Mouse (Mus musculus): ENCODE measurements at regions not wholly inside any gene's neighbourhood (a gene's known extent, or its start where the extent isn't known, plus 50 kb on each side); places are given as distances from the start of the nearest gene placed in this dataset.
A peak's percentile ranks its signal among the peaks of the same experiment; 100 is the strongest.

- Histone ChIP-seq H3K4me2 (no peak overlapping the region), H3K4me1 (no peaks in the 10 kb centered on the region), H3K36me3 (no peaks in the 10 kb centered on the region), H3K27ac (no peak overlapping the region), H3K9ac (no peak overlapping the region), H3K27me3 (no peaks in the 10 kb centered on the region), H3K4me3 (no peak overlapping the region), H3K9me3 (no peaks in the 10 kb centered on the region)
- WGBS, result 39% methylated on average over 13 of the region's 13 CpGs
- ATAC-seq (ENCODE audit: borderline replicate concordance, extremely low read depth, low FRiP score, low TSS enrichment), result no peak
These were observed 360.8 kb upstream of the Dynlrb2 start for GRCm38 (mm10) chr8:116143687-116144573.

GRCm38 (mm10) chr8:116141363-116141762 is 363.4 kb upstream of the Dynlrb2 start:
- Histone ChIP-seq H3K4me2 (no peak overlapping the region), H3K27ac (no peak overlapping the region), H3K9ac (no peak overlapping the region), H3K4me3 (no peak overlapping the region), H3K9me3 (no peaks in the 10 kb centered on the region), H3K27me3 (no peaks in the 10 kb centered on the region), H3K36me3 (no peaks in the 10 kb centered on the region), H3K4me1 (peaks cover 9% of the 10 kb centered on the region; the same call in 1 of the 2 replicates)
- no peak for ATAC-seq (ENCODE audit: borderline replicate concordance, extremely low read depth, low FRiP score, low TSS enrichment)
- WGBS, result 70% methylated on average over 5 of the region's 5 CpGs

GRCm38 (mm10) chr8:116139934-116140333 is 364.8 kb upstream of the Dynlrb2 start:
- no peaks in the 10 kb centered on the region for H3K27me3 ChIP-seq
- H3K4me1 ChIP-seq, result peaks cover 11% of the 10 kb centered on the region; the same call in 1 of the 2 replicates
- no peak overlapping the region for H3K27ac ChIP-seq
- no peak overlapping the region for H3K9ac ChIP-seq
- no peak for ATAC-seq (ENCODE audit: borderline replicate concordance, extremely low read depth, low FRiP score, low TSS enrichment)
- no peaks in the 10 kb centered on the region for H3K9me3 ChIP-seq
- WGBS, result 90% methylated on average over 1 of the region's 1 CpGs
- H3K36me3 ChIP-seq, result no peaks in the 10 kb centered on the region
- H3K4me3 ChIP-seq, result no peak overlapping the region
- H3K4me2 ChIP-seq, result no peak overlapping the region

- 33% methylated on average over 2 of the region's 2 CpGs for WGBS
These were observed 367.0 kb upstream of the Dynlrb2 start for GRCm38 (mm10) chr8:116137765-116138164.

GRCm38 (mm10) chr8:116133503-116133902 is 371.3 kb upstream of the Dynlrb2 start:
- peak; percentile 87; the same call in 1 of the 2 replicates for ATAC-seq (ENCODE audit: borderline replicate concordance, extremely low read depth, low FRiP score, low TSS enrichment)
- Histone ChIP-seq H3K4me1 (peaks cover 30% of the 10 kb centered on the region), H3K36me3 (no peaks in the 10 kb centered on the region), H3K4me2 (no peak overlapping the region), H3K27me3 (no peaks in the 10 kb centered on the region), H3K4me3 (no peak overlapping the region), H3K9me3 (no peaks in the 10 kb centered on the region), H3K9ac (no peak overlapping the region), H3K27ac (peak overlapping the region; percentile 66)
- WGBS, result 52% methylated on average over 2 of the region's 2 CpGs

More at GRCm38 (mm10) chr8:116137765-116138164, 367.0 kb upstream of the Dynlrb2 start:
- ATAC-seq (ENCODE audit: borderline replicate concordance, extremely low read depth, low FRiP score, low TSS enrichment), result 0 out of 2 replicates have a peak, but pooled peaks have one; percentile 23
- H3K4me1 ChIP-seq, result peaks cover 25% of the 10 kb centered on the region
- H3K9ac ChIP-seq, result no peak overlapping the region
- no peaks in the 10 kb centered on the region for H3K36me3 ChIP-seq
- no peak overlapping the region for H3K4me2 ChIP-seq
- no peaks in the 10 kb centered on the region for H3K27me3 ChIP-seq
- no peak overlapping the region for H3K4me3 ChIP-seq
- H3K27ac ChIP-seq, result no peak overlapping the region
- no peaks in the 10 kb centered on the region for H3K9me3 ChIP-seq

- peak overlapping the region; percentile 66 for H3K27ac ChIP-seq
These were observed 371.7 kb upstream of the Dynlrb2 start for GRCm38 (mm10) chr8:116133084-116133483.

GRCm38 (mm10) chr8:116120067-116120466 is 384.7 kb upstream of the Dynlrb2 start:
- H3K4me3 ChIP-seq, result no peak overlapping the region
- WGBS, result 78% methylated on average over 13 of the region's 13 CpGs
- no peak for ATAC-seq (ENCODE audit: borderline replicate concordance, extremely low read depth, low FRiP score, low TSS enrichment)

More at GRCm38 (mm10) chr8:116133084-116133483, 371.7 kb upstream of the Dynlrb2 start:
- Histone ChIP-seq H3K9ac (no peak overlapping the region), H3K4me1 (peaks cover 30% of the 10 kb centered on the region), H3K4me3 (no peak overlapping the region), H3K4me2 (no peak overlapping the region), H3K27me3 (no peaks in the 10 kb centered on the region), H3K36me3 (no peaks in the 10 kb centered on the region), H3K9me3 (no peaks in the 10 kb centered on the region)
- WGBS, result 51% methylated on average over 3 of the region's 3 CpGs
- peak; percentile 55; the same call in 1 of the 2 replicates for ATAC-seq (ENCODE audit: borderline replicate concordance, extremely low read depth, low FRiP score, low TSS enrichment)

GRCm38 (mm10) chr8:116117919-116118318 is 386.9 kb upstream of the Dynlrb2 start:
- Histone ChIP-seq H3K27ac (no peak overlapping the region), H3K36me3 (no peaks in the 10 kb centered on the region), H3K9me3 (no peaks in the 10 kb centered on the region), H3K27me3 (no peaks in the 10 kb centered on the region), H3K4me1 (peaks cover 32% of the 10 kb centered on the region), H3K4me3 (no peak overlapping the region), H3K9ac (no peak overlapping the region), H3K4me2 (no peak overlapping the region)
- 73% methylated on average over 2 of the region's 2 CpGs for WGBS
- no peak for ATAC-seq (ENCODE audit: borderline replicate concordance, extremely low read depth, low FRiP score, low TSS enrichment)

More at GRCm38 (mm10) chr8:116120067-116120466, 384.7 kb upstream of the Dynlrb2 start:
- H3K4me1 ChIP-seq, result peaks cover 20% of the 10 kb centered on the region
- no peaks in the 10 kb centered on the region for H3K9me3 ChIP-seq
- no peak overlapping the region for H3K9ac ChIP-seq
- no peaks in the 10 kb centered on the region for H3K36me3 ChIP-seq
- H3K4me2 ChIP-seq, result no peak overlapping the region
- no peaks in the 10 kb centered on the region for H3K27me3 ChIP-seq
- no peak overlapping the region for H3K27ac ChIP-seq

GRCm38 (mm10) chr8:116116625-116117024 is 388.1 kb upstream of the Dynlrb2 start:
- 40% methylated on average over 7 of the region's 7 CpGs for WGBS
- peak overlapping the region; percentile 70 for H3K27ac ChIP-seq
- 0 out of 2 replicates have a peak, but pooled peaks have one; percentile 17 for ATAC-seq (ENCODE audit: borderline replicate concordance, extremely low read depth, low FRiP score, low TSS enrichment)
- H3K4me2 ChIP-seq, result peak overlapping the region; percentile 47
- H3K36me3 ChIP-seq, result no peaks in the 10 kb centered on the region
- H3K4me3 ChIP-seq, result no peak overlapping the region
- H3K4me1 ChIP-seq, result peaks cover 38% of the 10 kb centered on the region
- H3K9me3 ChIP-seq, result no peaks in the 10 kb centered on the region
- no peaks in the 10 kb centered on the region for H3K27me3 ChIP-seq
- H3K9ac ChIP-seq, result no peak overlapping the region

GRCm38 (mm10) chr8:116115811-116116372 is 388.9 kb upstream of the Dynlrb2 start:
- Histone ChIP-seq H3K36me3 (no peaks in the 10 kb centered on the region), H3K4me2 (peak overlapping the region; percentile 47), H3K4me3 (0 out of 2 replicates have a peak overlapping the region, but pooled peaks have one; percentile 0), H3K27me3 (no peaks in the 10 kb centered on the region), H3K9me3 (no peaks in the 10 kb centered on the region), H3K9ac (no peak overlapping the region), H3K27ac (peak overlapping the region; percentile 70), H3K4me1 (peaks cover 42% of the 10 kb centered on the region)
- peak; percentile 78 for ATAC-seq (ENCODE audit: borderline replicate concordance, extremely low read depth, low FRiP score, low TSS enrichment)
- 9% methylated on average over 18 of the region's 18 CpGs for WGBS

- Histone ChIP-seq H3K9me3 (no peaks in the 10 kb centered on the region), H3K27ac (no peak overlapping the region), H3K4me3 (no peak overlapping the region), H3K27me3 (no peaks in the 10 kb centered on the region), H3K4me1 (peaks cover 45% of the 10 kb centered on the region), H3K9ac (no peak overlapping the region), H3K4me2 (no peak overlapping the region), H3K36me3 (no peaks in the 10 kb centered on the region)
- WGBS, result 42% methylated on average over 2 of the region's 2 CpGs
- no peak for ATAC-seq (ENCODE audit: borderline replicate concordance, extremely low read depth, low FRiP score, low TSS enrichment)
These were observed 389.8 kb upstream of the Dynlrb2 start for GRCm38 (mm10) chr8:116114978-116115377.

- no peak overlapping the region for H3K4me3 ChIP-seq
- 31% methylated on average over 2 of the region's 2 CpGs for WGBS
- H3K27ac ChIP-seq, result no peak overlapping the region
- H3K27me3 ChIP-seq, result no peaks in the 10 kb centered on the region
- no peak overlapping the region for H3K9ac ChIP-seq
- no peaks in the 10 kb centered on the region for H3K9me3 ChIP-seq
- 0 out of 2 replicates have a peak, but pooled peaks have one; percentile 4 for ATAC-seq (ENCODE audit: borderline replicate concordance, extremely low read depth, low FRiP score, low TSS enrichment)
- no peaks in the 10 kb centered on the region for H3K36me3 ChIP-seq
- peaks cover 45% of the 10 kb centered on the region for H3K4me1 ChIP-seq
- no peak overlapping the region for H3K4me2 ChIP-seq
These were observed 390.3 kb upstream of the Dynlrb2 start for GRCm38 (mm10) chr8:116114502-116114901.
